Mouse (Mus musculus) forebrain, embryonic 15.5 days (tissue): ENCODE results near the gene Ist1. TPM values are rescaled to one million over a fixed set of nuclear protein-coding genes. Genes with fewer than 3 reads are reported as not detected.
A peak's percentile ranks its signal among the peaks of the same experiment; 100 is the strongest.

Experiments used
- ATAC-seq: fragments of 200-750 bp; cut with Nextera tagmentation; replicated peaks from 2 replicates; pipeline ENCODE4 v1.8.0; 2017; ENCODE audit warnings: mild to moderate bottlenecking, moderate TSS enrichment, moderate library complexity
- H3K27ac ChIP-seq: fragments of 300-500 bp; sonication (generic); replicated peaks from 2 replicates; pipeline ENCODE4 v1.5.1; 2015; ENCODE audit warnings: mild to moderate bottlenecking, inconsistent platforms
- H3K27me3 ChIP-seq: fragments of 300-500 bp; sonication (generic); 2 replicates; pipeline ENCODE4 v1.6.1; 2015; ENCODE audit warnings: inconsistent platforms
- H3K36me3 ChIP-seq: fragments of 300-500 bp; sonication (generic); 2 replicates; pipeline ENCODE4 v1.6.1; 2015; ENCODE audit warnings: mild to moderate bottlenecking, inconsistent platforms
- H3K4me1 ChIP-seq: fragments of 300-500 bp; sonication (generic); 2 replicates; pipeline ENCODE4 v1.6.1; 2015; ENCODE audit warnings: inconsistent platforms
- H3K4me2 ChIP-seq: fragments of 300-500 bp; sonication (generic); replicated peaks from 2 replicates; pipeline ENCODE4 v1.6.1; 2015; ENCODE audit warnings: mild to moderate bottlenecking, inconsistent platforms
- H3K4me3 ChIP-seq: fragments of 300-500 bp; sonication (generic); 2 replicates; pipeline ENCODE4 v1.5.1; 2015; ENCODE audit warnings: mild to moderate bottlenecking, inconsistent platforms
- H3K9ac ChIP-seq: fragments of 300-500 bp; sonication (generic); replicated peaks from 2 replicates; pipeline ENCODE4 v1.6.1; 2015; ENCODE audit warnings: mild to moderate bottlenecking, inconsistent platforms
- H3K9me3 ChIP-seq: fragments of 300-500 bp; sonication (generic); 2 replicates; pipeline ENCODE4 v1.6.1; 2016; ENCODE audit warnings: inconsistent platforms
- WGBS: fragments of 180-500 bp; shearing (Covaris S2); methylation state at CpG from one replicate; pipeline ENCODE4 v1.1.7; 2015; ENCODE audit warnings: mixed read lengths; 5-methylcytosine and 5-hydroxymethylcytosine counted together
- polyA plus RNA-seq: library from polyadenylated mRNA; unstranded; fragments of >200 nt; fragmentation: Nextera tagmentation; extraction: Ambion mirVana; gene quantifications from 2 replicates; pipeline ENCODE4 v1.2.1, GENCODE M21; 2015

The Ist1 gene
- polyA plus RNA-seq, 1 experiment from 2014 or later = 181 TPM

DNA sequence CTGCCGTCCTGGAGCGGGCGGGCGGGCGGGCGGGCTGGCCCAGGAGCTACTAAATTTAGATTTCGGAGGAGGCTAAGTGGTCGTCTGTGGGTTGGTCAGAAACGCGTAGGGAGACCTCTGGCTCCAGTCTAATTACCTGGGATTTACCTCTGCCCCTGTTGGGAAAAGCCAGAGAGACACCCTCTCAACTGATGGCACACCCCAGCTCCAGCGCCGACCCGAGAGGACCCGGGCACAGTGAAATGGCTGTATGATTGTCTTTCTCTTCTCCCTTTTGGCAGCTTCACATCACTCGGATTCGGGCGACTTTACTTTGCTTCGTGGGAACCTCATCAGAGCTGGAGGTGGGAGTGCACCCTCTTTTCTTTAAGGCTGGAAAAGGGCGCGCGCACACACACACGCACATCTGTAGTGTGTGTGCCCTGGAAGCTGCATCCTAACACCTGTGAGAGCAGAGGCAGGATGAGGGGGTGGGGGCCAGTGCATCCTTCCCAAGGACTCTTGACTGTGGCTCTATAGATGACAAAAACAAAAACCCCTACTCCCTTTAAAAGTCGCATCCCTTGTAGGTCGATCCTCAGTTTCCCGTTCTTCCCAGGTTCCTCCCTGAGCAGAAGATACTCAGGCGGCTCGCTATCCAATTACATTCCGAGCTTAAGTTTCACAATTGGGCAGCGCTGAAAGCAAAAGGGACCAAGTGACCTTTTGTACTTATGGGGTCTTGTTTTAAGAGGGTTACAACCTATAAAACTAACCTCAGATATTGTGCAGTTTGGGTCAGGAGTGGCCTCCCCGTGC is 13.2 kb upstream of the Ist1 start:
- peak; percentile 51 for ATAC-seq
- H3K9me3 ChIP-seq = no peaks in the 10 kb centered on the region

GRCm38 (mm10) chr8:109705320-109706075 is 12.4 kb upstream of the Ist1 start, which contains the start of gene Zfp821:
Gene Zfp821 (plus strand): TSS chr8:109705546.
- WGBS = 1% methylated on average over 76 of the region's 100 CpGs
- H3K36me3 ChIP-seq = peaks cover 27% of the 10 kb centered on the region
- H3K9me3 ChIP-seq = no peaks in the 10 kb centered on the region
- H3K27me3 ChIP-seq = no peaks in the 10 kb centered on the region
- peak within 1 kb of the TSS; percentile 98 for H3K9ac ChIP-seq
- peak within 1 kb of the TSS; percentile 98 for H3K27ac ChIP-seq
- H3K4me2 ChIP-seq = peak within 1 kb of the TSS; percentile 89
- peak; percentile 87 for ATAC-seq
- H3K4me3 ChIP-seq = peak within 1 kb of the TSS; percentile 92
- peaks cover 35% of the 10 kb centered on the region for H3K4me1 ChIP-seq

More for the DNA sequence above, 13.2 kb upstream of the Ist1 start:
- peak overlapping the region; percentile 98 for H3K9ac ChIP-seq
- H3K27me3 ChIP-seq = no peaks in the 10 kb centered on the region
- peaks cover 35% of the 10 kb centered on the region for H3K36me3 ChIP-seq
- H3K4me1 ChIP-seq = peaks cover 38% of the 10 kb centered on the region
- peak overlapping the region; percentile 89 for H3K4me2 ChIP-seq
- WGBS = 2% methylated on average over 30 of the region's 30 CpGs
- H3K27ac ChIP-seq = peak overlapping the region; percentile 98
- peak overlapping the region; percentile 92 for H3K4me3 ChIP-seq

DNA sequence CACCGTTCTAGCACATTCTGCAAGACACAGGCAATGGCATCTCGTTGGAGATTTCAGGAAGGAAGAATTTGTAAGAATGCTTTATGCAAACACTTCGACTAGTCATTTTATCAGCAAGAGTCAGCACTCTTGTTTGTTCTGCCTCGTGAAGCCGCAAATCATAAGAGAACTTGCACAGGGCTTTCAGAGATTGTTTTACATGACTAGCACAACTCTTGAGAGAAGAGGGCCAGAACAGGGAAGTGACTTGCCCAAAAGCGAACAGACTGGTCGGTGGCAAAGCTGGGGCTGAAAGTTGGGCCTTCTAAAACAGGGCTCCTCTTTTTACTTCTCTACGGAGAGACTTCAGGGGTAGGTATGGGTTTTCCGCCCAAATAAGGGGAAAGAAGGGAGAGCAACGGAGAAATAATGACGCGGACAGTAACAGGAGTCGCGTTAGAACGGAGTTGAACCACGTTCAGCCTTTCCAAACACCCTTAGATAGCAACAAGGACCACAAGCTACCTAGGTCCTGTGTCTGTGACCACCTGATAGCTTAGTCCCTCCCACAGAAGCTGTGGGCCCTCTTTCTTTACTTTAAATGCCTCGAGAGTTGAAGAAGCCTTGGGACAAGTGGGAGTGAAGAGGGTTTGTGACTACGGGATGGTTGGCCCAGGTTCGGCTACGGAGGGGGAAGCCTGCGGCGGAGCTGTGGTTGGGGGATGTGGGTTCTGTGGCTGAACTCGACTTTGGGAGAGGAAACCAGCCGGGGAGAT is 11.7 kb upstream of the Ist1 start:
- peak overlapping the region; percentile 92 for H3K4me3 ChIP-seq
- H3K9me3 ChIP-seq = no peaks in the 10 kb centered on the region
- H3K27ac ChIP-seq = 0 out of 2 replicates have a peak overlapping the region, but pooled peaks have one; percentile 0
- H3K36me3 ChIP-seq = peaks cover 19% of the 10 kb centered on the region
- peaks cover 32% of the 10 kb centered on the region for H3K4me1 ChIP-seq
- peak overlapping the region; percentile 89 for H3K4me2 ChIP-seq
- H3K27me3 ChIP-seq = no peaks in the 10 kb centered on the region
- no peak; the same call in 1 of the 2 replicates for ATAC-seq
- peak overlapping the region; percentile 98 for H3K9ac ChIP-seq
- 11% methylated on average over 24 of the region's 24 CpGs for WGBS

DNA sequence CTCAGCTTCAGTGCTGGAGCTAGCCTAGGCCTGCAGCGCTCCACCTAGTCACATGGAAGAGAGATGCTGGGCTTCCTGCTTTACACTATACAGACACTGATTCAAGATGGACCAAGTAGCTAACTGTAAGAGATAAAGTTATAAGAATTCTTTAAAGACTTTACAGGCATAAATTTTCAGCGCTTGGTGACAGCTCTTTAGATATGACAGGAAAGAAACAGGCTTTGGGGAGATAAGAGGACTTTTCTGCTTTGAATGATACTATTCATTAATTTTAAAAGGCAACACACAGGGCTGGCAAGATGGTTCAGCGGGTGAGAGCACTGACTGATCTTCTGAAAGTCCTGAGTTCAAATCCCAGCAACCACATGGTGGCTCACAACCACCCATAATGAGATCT is 5.4 kb upstream of the Ist1 start:
- no peak for ATAC-seq
- Histone ChIP-seq H3K9me3 (no peaks in the 10 kb centered on the region), H3K27ac (no peak overlapping the region), H3K9ac (no peak overlapping the region), H3K4me3 (no peak overlapping the region), H3K4me2 (no peak overlapping the region), H3K27me3 (no peaks in the 10 kb centered on the region), H3K4me1 (peaks cover 8% of the 10 kb centered on the region), H3K36me3 (no peaks in the 10 kb centered on the region)
- 87% methylated on average over 3 of the region's 3 CpGs for WGBS

- ATAC-seq = no peak
- no peaks in the 10 kb centered on the region for H3K36me3 ChIP-seq
- H3K27me3 ChIP-seq = no peaks in the 10 kb centered on the region
- peaks cover 8% of the 10 kb centered on the region for H3K4me1 ChIP-seq
- H3K9ac ChIP-seq = no peak overlapping the region
- H3K4me2 ChIP-seq = no peak overlapping the region
- 70% methylated on average over 1 of the region's 1 CpGs for WGBS
- H3K4me3 ChIP-seq = no peak overlapping the region
- no peaks in the 10 kb centered on the region for H3K9me3 ChIP-seq
- no peak overlapping the region for H3K27ac ChIP-seq
Measured at GRCm38 (mm10) chr8:109697754-109698153, 4.7 kb upstream of the Ist1 start.

- ATAC-seq = no peak
- Histone ChIP-seq H3K36me3 (no peaks in the 10 kb centered on the region), H3K27ac (no peak overlapping the region), H3K9me3 (no peaks in the 10 kb centered on the region), H3K4me1 (peaks cover 28% of the 10 kb centered on the region), H3K4me2 (no peak overlapping the region), H3K4me3 (peak overlapping the region; percentile 86), H3K9ac (no peak overlapping the region), H3K27me3 (no peaks in the 10 kb centered on the region)
- WGBS = 51% methylated on average over 6 of the region's 6 CpGs
Measured at GRCm38 (mm10) chr8:109694154-109694553, 1.1 kb upstream of the Ist1 start.

GRCm38 (mm10) chr8:109692443-109693145 is 466 bp downstream of the Ist1 start:
- H3K9ac ChIP-seq = peak overlapping the region; percentile 97
- under 1% methylated on average over 38 of the region's 38 CpGs for WGBS
- H3K9me3 ChIP-seq = no peaks in the 10 kb centered on the region
- peak overlapping the region; percentile 81 for H3K27ac ChIP-seq
- peak; percentile 74 for ATAC-seq
- H3K36me3 ChIP-seq = no peaks in the 10 kb centered on the region
- H3K27me3 ChIP-seq = no peaks in the 10 kb centered on the region
- H3K4me3 ChIP-seq = peak overlapping the region; percentile 86
- peaks cover 28% of the 10 kb centered on the region for H3K4me1 ChIP-seq
- peak overlapping the region; percentile 59 for H3K4me2 ChIP-seq

DNA sequence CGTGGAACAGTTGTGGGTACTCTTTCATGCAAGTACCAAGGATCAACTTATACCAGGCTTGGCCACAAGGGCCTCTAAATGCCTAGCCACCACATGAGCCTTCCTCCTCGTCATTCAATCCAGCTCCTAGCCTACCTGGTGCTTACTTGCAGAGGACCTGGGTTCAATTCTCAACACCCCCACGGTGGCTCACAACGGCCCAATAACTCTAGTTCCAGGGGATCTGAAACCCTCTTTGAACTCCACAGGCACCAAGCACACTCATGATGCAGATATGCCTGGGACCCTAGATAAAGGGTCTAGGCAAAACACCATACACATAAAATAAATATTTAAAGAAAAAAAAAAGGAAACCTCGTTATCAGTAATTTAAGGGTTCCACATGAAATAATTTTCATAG is 1.3 kb downstream of the Ist1 start:
- Histone ChIP-seq H3K27ac (0 out of 2 replicates have a peak overlapping the region, but pooled peaks have one; percentile 45), H3K4me3 (peak overlapping the region; percentile 86), H3K27me3 (no peaks in the 10 kb centered on the region), H3K4me2 (peak overlapping the region; percentile 59), H3K9me3 (no peaks in the 10 kb centered on the region), H3K36me3 (no peaks in the 10 kb centered on the region), H3K4me1 (peaks cover 28% of the 10 kb centered on the region), H3K9ac (peak overlapping the region; percentile 97)
- WGBS = 47% methylated on average over 5 of the region's 5 CpGs
- ATAC-seq = no peak

GRCm38 (mm10) chr8:109687248-109687647 is 5.8 kb downstream of the Ist1 start:
- Histone ChIP-seq H3K4me1 (peaks cover 20% of the 10 kb centered on the region), H3K27ac (no peak overlapping the region), H3K4me2 (no peak overlapping the region), H3K36me3 (peaks cover 11% of the 10 kb centered on the region), H3K27me3 (no peaks in the 10 kb centered on the region), H3K9ac (no peak overlapping the region), H3K9me3 (no peaks in the 10 kb centered on the region), H3K4me3 (no peak overlapping the region)
- 94% methylated on average over 5 of the region's 5 CpGs for WGBS
- ATAC-seq = no peak

DNA sequence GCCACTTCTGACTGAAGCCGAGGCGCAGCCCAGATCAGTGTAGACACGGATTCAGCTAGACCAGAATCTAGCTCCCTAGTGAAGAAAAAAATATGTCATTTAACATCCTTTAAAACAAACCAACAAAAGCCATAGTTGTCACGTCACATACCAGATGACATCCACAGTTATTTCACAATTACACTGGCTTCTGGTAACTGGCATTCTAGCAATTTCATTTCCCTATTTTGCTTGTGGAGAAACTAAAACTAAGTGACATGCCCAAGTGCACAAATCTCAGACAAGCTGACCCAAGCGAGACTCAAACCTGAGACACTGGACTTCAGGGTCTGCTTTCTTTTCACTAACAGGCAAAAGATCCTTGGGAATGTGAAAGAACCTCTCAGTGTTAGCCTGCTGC is 10.9 kb downstream of the Ist1 start:
- Histone ChIP-seq H3K4me1 (no peaks in the 10 kb centered on the region), H3K4me3 (no peak overlapping the region), H3K36me3 (peaks cover 56% of the 10 kb centered on the region), H3K4me2 (no peak overlapping the region), H3K9me3 (no peaks in the 10 kb centered on the region), H3K9ac (no peak overlapping the region), H3K27me3 (no peaks in the 10 kb centered on the region), H3K27ac (no peak overlapping the region)
- WGBS = 95% methylated on average over 5 of the region's 5 CpGs
- ATAC-seq = no peak

DNA sequence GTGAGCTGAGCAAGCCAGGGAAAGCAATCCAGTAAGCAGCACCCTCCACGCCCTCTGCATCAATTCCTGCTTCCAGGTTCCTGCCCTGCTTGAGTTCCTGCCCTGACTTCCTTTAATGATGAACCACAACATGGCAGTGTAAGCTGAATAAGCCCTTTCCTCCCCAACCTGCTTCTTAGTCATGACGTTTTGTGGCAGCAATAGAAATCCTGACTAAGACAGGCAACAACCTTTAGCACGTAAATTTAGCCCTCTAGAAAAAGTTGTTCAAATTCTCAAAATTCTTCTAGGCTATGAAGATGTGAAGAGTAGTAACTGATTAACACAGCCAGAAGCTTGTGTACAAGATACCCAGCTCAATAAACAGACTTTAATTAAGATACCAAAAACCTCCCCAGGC is 11.5 kb downstream of the Ist1 start:
- Histone ChIP-seq H3K27ac (no peak overlapping the region), H3K4me2 (no peak overlapping the region), H3K27me3 (no peaks in the 10 kb centered on the region), H3K4me3 (no peak overlapping the region), H3K9me3 (no peaks in the 10 kb centered on the region), H3K9ac (no peak overlapping the region), H3K36me3 (peaks cover 62% of the 10 kb centered on the region), H3K4me1 (no peaks in the 10 kb centered on the region)
- 84% methylated on average over 3 of the region's 3 CpGs for WGBS
- no peak for ATAC-seq
